Mouse (Mus musculus): ENCODE data around the gene Sco2. TPM values are rescaled to one million over a fixed set of nuclear protein-coding genes. Genes with fewer than 3 reads are reported as not detected.

Gene Sco2
- total RNA-seq (2021), result 26.0 and 35.6 TPM in 2 replicates
- long read RNA-seq, transcript Sco2-201 (3 exons, 1,145 nt), result major isoform, 10 of 33 reads
- long read RNA-seq, transcript Sco2-202 (2 exons, 1,250 nt), result minor isoform, 7 of 33 reads
- long read RNA-seq, partial matches to known transcripts, result 16 of 33 reads
- long read RNA-seq, other reads (novel, unspliced or antisense), result 0 of 33 reads

GRCm38 (mm10) chr15:89373762-89374248, at the start of gene Sco2:
Gene Sco2 (minus strand): TSS chr15:89373846.
- peak; percentile 95 for DNase-seq

- DNase-seq, result no peak
These were observed 48.3 kb upstream of the Sco2 start for GRCm38 (mm10) chr15:89421938-89422337.

GRCm38 (mm10) chr15:89415282-89415681, 41.6 kb upstream of the Sco2 start:
- DNase-seq, result no peak

GRCm38 (mm10) chr15:89410118-89410517, 36.5 kb upstream of the Sco2 start, which contains the start of gene Syce3:
Gene Syce3 (minus strand): TSS chr15:89410503.
- DNase-seq, result no peak

GRCm38 (mm10) chr15:89406691-89407090, 33.0 kb upstream of the Sco2 start:
- DNase-seq, result no peak

- no peak for DNase-seq
These were observed 31.4 kb upstream of the Sco2 start for GRCm38 (mm10) chr15:89404831-89405623.

GRCm38 (mm10) chr15:89402471-89402870, 28.8 kb upstream of the Sco2 start:
- DNase-seq, result no peak

GRCm38 (mm10) chr15:89399716-89400115, 26.1 kb upstream of the Sco2 start:
- DNase-seq, result no peak

GRCm38 (mm10) chr15:89398146-89398545, 24.5 kb upstream of the Sco2 start:
- no peak for DNase-seq

- DNase-seq, result no peak
These were observed 23.2 kb upstream of the Sco2 start for GRCm38 (mm10) chr15:89396883-89397282.

GRCm38 (mm10) chr15:89390081-89390480, 16.4 kb upstream of the Sco2 start:
- no peak for DNase-seq

- DNase-seq, result no peak
These were observed 13.5 kb upstream of the Sco2 start for GRCm38 (mm10) chr15:89387127-89387526.

- no peak for DNase-seq
These were observed 11.0 kb upstream of the Sco2 start, which contains the start of gene Klhdc7b for GRCm38 (mm10) chr15:89384617-89385016. Gene Klhdc7b (plus strand): TSS chr15:89384917.

GRCm38 (mm10) chr15:89379429-89379828, 5.8 kb upstream of the Sco2 start:
- no peak for DNase-seq

GRCm38 (mm10) chr15:89378831-89379401, 5.3 kb upstream of the Sco2 start, which contains the start of gene Odf3b:
Gene Odf3b (minus strand): TSS chr15:89379282.
- DNase-seq, result no peak

GRCm38 (mm10) chr15:89377938-89378828, 4.5 kb upstream of the Sco2 start:
- no peak for DNase-seq

- no peak for DNase-seq
These were observed 3.7 kb upstream of the Sco2 start for GRCm38 (mm10) chr15:89377362-89377761.

- no peak for DNase-seq
These were observed 3.3 kb upstream of the Sco2 start, which contains the start of gene Tymp for GRCm38 (mm10) chr15:89376957-89377356. Gene Tymp (minus strand): TSS chr15:89377039.

GRCm38 (mm10) chr15:89376040-89376439, 2.4 kb upstream of the Sco2 start:
- no peak for DNase-seq

- DNase-seq, result no peak
These were observed 1.3 kb upstream of the Sco2 start for GRCm38 (mm10) chr15:89374801-89375534.

GRCm38 (mm10) chr15:89374340-89374739, 694 bp upstream of the Sco2 start:
- no peak for DNase-seq
